Mouse (Mus musculus) liver, adult (tissue): ENCODE measurements around the gene Pik3r3.

Experiments
- GATA4 ChIP-seq: IDR thresholded peaks from 2 replicates; pipeline ENCODE4 v1.6.1; 2014; ENCODE audit warnings: mild to moderate bottlenecking, low read length; ENCODE audit not compliant: insufficient replicate concordance

Pik3r3 gene

GRCm38 (mm10) chr4:116221140-116221851 is at the start of gene Pik3r3:
Pik3r3 (plus strand) TSS chr4:116221618.
- TF ChIP-seq GATA4 = 0 out of 2 replicates have a peak, but pooled peaks have one; percentile 17

GRCm38 (mm10) chr4:116173072-116173471 is 48.3 kb upstream of the Pik3r3 start, which contains the start of the genes 1700042G07Rik and Gm49337:
1700042G07Rik (plus strand) TSS chr4:116173372.
Gm49337 (plus strand) TSS chr4:116173384.
- TF ChIP-seq GATA4 = no peak

- no peak for TF ChIP-seq GATA4
These were observed 47.7 kb upstream of the Pik3r3 start for GRCm38 (mm10) chr4:116173752-116174151.

GRCm38 (mm10) chr4:116174466-116175116 is 46.8 kb upstream of the Pik3r3 start:
- no peak for TF ChIP-seq GATA4

GRCm38 (mm10) chr4:116175136-116175535 is 46.3 kb upstream of the Pik3r3 start:
- TF ChIP-seq GATA4 = no peak

GRCm38 (mm10) chr4:116175711-116176542 is 45.5 kb upstream of the Pik3r3 start:
- no peak for TF ChIP-seq GATA4

- no peak for TF ChIP-seq GATA4
These were observed 44.9 kb upstream of the Pik3r3 start for GRCm38 (mm10) chr4:116176543-116176988.

GRCm38 (mm10) chr4:116177140-116177539 is 44.3 kb upstream of the Pik3r3 start:
- no peak; the same call in 1 of the 2 replicates for TF ChIP-seq GATA4

- TF ChIP-seq GATA4 = no peak
These were observed 39.3 kb upstream of the Pik3r3 start for GRCm38 (mm10) chr4:116182079-116182478.

GRCm38 (mm10) chr4:116182745-116183144 is 38.7 kb upstream of the Pik3r3 start:
- TF ChIP-seq GATA4 = no peak

- no peak for TF ChIP-seq GATA4
These were observed 36.3 kb upstream of the Pik3r3 start for GRCm38 (mm10) chr4:116185083-116185482.

GRCm38 (mm10) chr4:116192286-116192835 is 29.1 kb upstream of the Pik3r3 start:
- no peak for TF ChIP-seq GATA4

GRCm38 (mm10) chr4:116193583-116194383 is 27.6 kb upstream of the Pik3r3 start:
- TF ChIP-seq GATA4 = no peak

- no peak for TF ChIP-seq GATA4
These were observed 23.0 kb upstream of the Pik3r3 start for GRCm38 (mm10) chr4:116198422-116198821.
